Mouse (Mus musculus): Measurements from ENCODE around the gene Pus3. TPM values are rescaled to one million over a fixed set of nuclear protein-coding genes. Genes with fewer than 3 reads are reported as not detected.

The Pus3 gene
- total RNA-seq (2015) (9.8 and 12.2 TPM in 2 replicates), total RNA-seq (2017) (14.0 and 14.6 TPM in 2 replicates)

DNA sequence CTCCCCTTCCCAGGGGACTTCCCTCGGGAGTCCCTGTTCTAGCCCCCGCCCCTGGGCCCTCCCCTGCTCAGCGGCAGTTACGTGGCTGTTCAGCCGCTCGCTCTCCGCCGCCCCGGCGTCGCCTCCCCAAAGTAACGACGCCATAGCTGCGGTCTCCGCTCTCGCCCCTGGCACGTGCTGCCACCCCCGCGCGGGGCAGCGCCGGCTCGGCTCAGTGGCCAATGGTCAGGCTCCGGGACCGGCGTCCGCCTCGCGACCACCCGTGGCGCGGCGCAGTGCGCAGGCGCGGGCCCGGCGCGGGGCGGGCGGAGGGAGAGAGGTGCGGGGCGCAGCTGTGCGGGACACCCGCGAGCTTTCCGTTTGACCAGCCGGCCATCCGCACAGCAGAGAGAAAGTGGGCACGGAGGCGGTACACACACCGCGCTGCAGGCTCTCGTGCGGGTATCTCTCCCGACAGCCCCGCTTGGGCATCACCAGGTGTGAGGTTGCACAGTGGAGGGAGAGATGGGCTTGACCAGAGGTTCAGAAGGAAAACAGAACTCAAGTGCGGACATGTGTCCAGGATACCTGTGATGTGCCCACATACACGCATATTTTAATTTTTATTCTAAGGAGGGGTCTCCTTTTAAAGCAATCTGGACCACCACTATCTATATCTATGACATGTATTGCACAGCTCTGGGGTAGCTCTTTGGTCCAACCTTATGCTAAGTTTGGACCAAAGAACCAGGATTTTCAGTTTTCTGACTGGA, at the start of gene Pus3, which contains the start of gene Ddx25:
Pus3 (plus strand) TSS at position 339 of the 752 bp plus-strand sequence.
Ddx25 (minus strand) TSS at position 272 of the 752 bp plus-strand sequence.
- no peak for ATAC-seq (ENCODE audit: poor library complexity, severe bottlenecking)

GRCm38 (mm10) chr9:35513900-35514299, 44.5 kb upstream of the Pus3 start:
- ATAC-seq (ENCODE audit: poor library complexity, severe bottlenecking): no peak

DNA sequence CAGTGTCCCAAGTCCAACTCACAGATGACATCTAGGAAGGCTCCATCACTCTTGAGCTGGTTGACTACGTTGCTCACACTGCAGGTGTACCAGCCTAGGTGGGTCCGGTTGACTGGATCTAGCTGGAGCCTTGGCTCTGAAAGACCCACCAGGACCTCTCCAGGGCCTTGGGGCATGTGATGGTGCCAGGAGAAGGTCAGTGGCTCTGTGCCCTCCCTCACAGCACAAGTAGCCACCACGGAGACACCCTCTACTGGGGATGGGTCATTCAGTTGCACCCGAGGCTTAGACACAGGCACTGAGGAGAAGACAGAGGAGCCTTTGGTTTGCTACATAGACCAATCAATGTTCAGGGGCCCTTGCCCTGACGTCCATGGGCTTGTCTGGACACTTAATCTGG, 42.2 kb upstream of the Pus3 start:
- ATAC-seq (ENCODE audit: poor library complexity, severe bottlenecking): no peak

DNA sequence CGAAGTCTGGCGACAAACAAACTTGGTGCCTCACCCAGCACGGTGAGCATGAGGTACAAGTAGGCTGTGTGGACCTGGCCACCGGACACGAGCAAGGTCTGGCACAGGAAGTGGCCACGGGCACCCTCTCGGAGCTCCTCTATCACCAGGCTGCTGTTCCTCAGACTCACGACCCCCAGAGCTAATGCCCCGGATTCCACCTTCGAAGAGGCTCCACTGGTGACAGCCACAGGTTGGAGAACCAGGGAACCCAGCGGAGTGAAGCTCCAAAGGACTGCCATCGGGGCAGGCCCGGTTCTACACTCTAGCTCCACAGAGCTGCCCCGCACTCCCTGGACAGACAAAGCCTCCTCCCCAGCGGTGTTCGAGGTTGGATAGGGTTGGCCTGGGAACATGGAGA, 41.7 kb upstream of the Pus3 start:
- no peak for ATAC-seq (ENCODE audit: poor library complexity, severe bottlenecking)

GRCm38 (mm10) chr9:35518169-35518568, 40.2 kb upstream of the Pus3 start, which contains the start of gene Gm1113:
Gm1113 (minus strand) TSS chr9:35518269.
- ATAC-seq (ENCODE audit: poor library complexity, severe bottlenecking): no peak

GRCm38 (mm10) chr9:35520631-35521348, 37.6 kb upstream of the Pus3 start:
- no peak for ATAC-seq (ENCODE audit: poor library complexity, severe bottlenecking)

- no peak for ATAC-seq (ENCODE audit: poor library complexity, severe bottlenecking)
These were observed 36.2 kb upstream of the Pus3 start for GRCm38 (mm10) chr9:35522241-35522640.

DNA sequence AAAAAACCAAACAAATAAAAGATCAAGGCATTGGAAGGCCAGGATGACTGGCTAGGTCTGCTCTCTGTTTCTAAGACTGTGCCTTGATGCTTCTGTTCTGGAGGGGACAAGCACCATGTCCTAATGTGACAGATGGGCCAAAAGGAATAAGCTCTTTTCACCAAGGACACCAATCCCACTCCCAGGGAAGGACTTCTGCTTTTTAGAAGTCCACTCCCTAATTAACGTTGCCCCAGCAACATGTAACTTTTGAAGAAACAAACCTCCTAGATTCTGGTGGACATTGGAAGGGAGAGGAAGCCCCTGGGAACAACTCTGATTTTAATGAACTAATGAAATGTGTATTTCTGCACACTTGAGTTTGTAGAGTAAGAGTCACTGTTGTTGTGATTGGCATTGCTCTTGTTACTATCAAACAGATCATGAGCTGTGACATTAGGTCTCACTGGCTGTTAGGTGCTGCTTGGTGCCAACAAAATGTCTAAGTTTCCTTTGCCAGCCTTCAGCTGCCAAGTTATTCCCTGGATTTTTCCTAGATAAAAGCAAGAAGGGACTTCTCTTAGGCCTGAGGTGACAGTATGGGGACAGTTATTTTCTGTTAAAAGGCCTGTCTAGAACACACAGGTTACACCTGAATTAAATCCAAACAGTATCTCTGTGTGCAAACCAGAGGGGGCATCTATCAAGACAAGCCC, 35.4 kb upstream of the Pus3 start:
- ATAC-seq (ENCODE audit: poor library complexity, severe bottlenecking): no peak

- no peak for ATAC-seq (ENCODE audit: poor library complexity, severe bottlenecking)
These were observed 34.9 kb upstream of the Pus3 start for GRCm38 (mm10) chr9:35523541-35523940.

DNA sequence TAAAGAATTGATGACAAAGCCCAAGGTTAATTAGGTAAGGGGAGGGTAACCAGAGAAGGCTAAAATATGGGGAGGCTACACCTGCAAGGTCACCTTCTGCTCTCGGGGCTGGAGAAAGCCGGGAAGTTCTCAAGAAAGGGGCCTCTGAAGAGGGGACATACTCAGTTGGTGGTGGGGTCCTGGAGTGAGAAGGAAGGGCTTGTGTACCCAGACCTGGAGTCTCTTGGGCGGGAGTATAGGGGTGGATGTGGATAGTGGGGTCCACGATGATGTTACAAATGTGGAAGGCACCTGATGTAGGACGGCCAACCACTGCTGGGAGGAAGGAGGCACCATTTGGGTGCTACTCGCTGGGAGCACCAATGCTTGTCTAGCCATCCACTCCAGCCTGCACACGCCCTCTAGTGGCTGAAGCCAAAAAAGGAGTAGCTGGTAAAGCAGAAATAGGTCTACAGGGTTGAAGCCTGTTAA, 34.4 kb upstream of the Pus3 start:
- ATAC-seq (ENCODE audit: poor library complexity, severe bottlenecking): peak; percentile 72

- no peak for ATAC-seq (ENCODE audit: poor library complexity, severe bottlenecking)
These were observed 29.3 kb upstream of the Pus3 start for GRCm38 (mm10) chr9:35529141-35529540.

GRCm38 (mm10) chr9:35529796-35530195, 28.6 kb upstream of the Pus3 start:
- no peak for ATAC-seq (ENCODE audit: poor library complexity, severe bottlenecking)

GRCm38 (mm10) chr9:35533266-35533665, 25.1 kb upstream of the Pus3 start:
- ATAC-seq (ENCODE audit: poor library complexity, severe bottlenecking): no peak

- peak; percentile 93 for ATAC-seq (ENCODE audit: poor library complexity, severe bottlenecking)
These were observed 23.3 kb upstream of the Pus3 start for GRCm38 (mm10) chr9:35535110-35535509.

DNA sequence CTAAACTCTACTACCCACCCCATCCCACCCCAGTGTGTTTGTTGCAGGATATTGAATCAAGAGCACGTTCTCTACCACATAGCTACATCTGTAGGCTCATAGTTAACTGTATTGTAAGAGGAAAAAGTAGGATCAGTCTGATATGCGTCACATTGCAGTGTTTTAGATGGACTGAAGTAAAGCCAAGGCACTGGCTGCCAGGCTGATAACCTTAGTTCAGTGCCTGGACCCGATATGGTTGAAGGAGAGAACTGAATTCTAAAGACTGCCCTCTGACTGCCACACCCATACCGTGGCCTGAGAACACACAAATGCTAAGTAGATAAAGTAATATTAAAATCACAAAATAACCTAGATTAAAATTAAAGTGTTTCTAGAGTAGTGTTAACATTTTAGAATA, 22.5 kb upstream of the Pus3 start:
- ATAC-seq (ENCODE audit: poor library complexity, severe bottlenecking): no peak

GRCm38 (mm10) chr9:35539001-35539750, 19.2 kb upstream of the Pus3 start:
- ATAC-seq (ENCODE audit: poor library complexity, severe bottlenecking): no peak

GRCm38 (mm10) chr9:35541024-35541423, 17.4 kb upstream of the Pus3 start:
- no peak for ATAC-seq (ENCODE audit: poor library complexity, severe bottlenecking)

DNA sequence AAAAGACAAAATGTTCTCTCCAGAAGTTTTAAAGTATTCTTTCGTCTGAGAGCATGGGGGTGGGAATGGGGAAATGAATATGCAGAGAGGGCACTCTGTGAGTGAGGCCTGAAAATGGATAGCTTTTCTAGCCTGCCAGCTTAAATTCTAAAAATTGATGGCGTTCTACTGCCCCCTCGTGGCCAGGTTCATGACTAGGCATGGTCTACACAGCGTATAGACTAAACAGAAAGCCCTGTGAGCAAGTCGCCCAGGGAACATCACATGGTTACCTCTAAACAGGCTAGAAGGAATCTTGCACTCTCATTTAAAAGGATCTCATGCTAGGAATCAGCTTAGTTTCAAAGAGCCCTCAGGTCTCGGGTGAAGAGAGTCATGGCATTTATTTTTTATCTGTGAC, 16.9 kb upstream of the Pus3 start:
- peak; percentile 73 for ATAC-seq (ENCODE audit: poor library complexity, severe bottlenecking)

GRCm38 (mm10) chr9:35541941-35542340, 16.5 kb upstream of the Pus3 start:
- no peak for ATAC-seq (ENCODE audit: poor library complexity, severe bottlenecking)

GRCm38 (mm10) chr9:35543099-35543860, 15.1 kb upstream of the Pus3 start:
- no peak for ATAC-seq (ENCODE audit: poor library complexity, severe bottlenecking)

All from megakaryocyte, adult 5-6 weeks (primary cell).